Mouse (Mus musculus): ENCODE data around the gene Ctdspl. TPM values are rescaled to one million over a fixed set of nuclear protein-coding genes. Genes with fewer than 3 reads are reported as not detected.

The Ctdspl gene
- polyA plus RNA-seq, 1 experiment = 25.1 TPM

GRCm38 (mm10) chr9:118914589-118914988 is 11.7 kb upstream of the Ctdspl start:
- no peak overlapping the region for H3K27ac ChIP-seq (ENCODE audit: insufficient read depth, low read length)
- TF ChIP-seq POLR2A (IDR thresholded peaks at IDR 0.05; ENCODE audit: low read depth, low read length) (no peak), CTCF (IDR thresholded peaks at IDR 0.05; ENCODE audit: borderline replicate concordance, insufficient read depth, low read length) (no peak)
- no peak overlapping the region for H3K4me3 ChIP-seq (ENCODE audit: insufficient read depth, low read length)
- no peaks in the 10 kb centered on the region for H3K4me1 ChIP-seq (ENCODE audit: control insufficient read depth, insufficient read depth, low read length)

- TF ChIP-seq CTCF (IDR thresholded peaks at IDR 0.05; ENCODE audit: borderline replicate concordance, insufficient read depth, low read length) (peak; percentile 47; the same call in 1 of the 2 replicates), POLR2A (IDR thresholded peaks at IDR 0.05; ENCODE audit: low read depth, low read length) (no peak)
- Histone ChIP-seq H3K4me1 (ENCODE audit: control insufficient read depth, insufficient read depth, low read length) (no peaks in the 10 kb centered on the region), H3K27ac (ENCODE audit: insufficient read depth, low read length) (no peak overlapping the region), H3K4me3 (ENCODE audit: insufficient read depth, low read length) (no peak overlapping the region)
These were observed 11.0 kb upstream of the Ctdspl start for GRCm38 (mm10) chr9:118915290-118915689.

- Histone ChIP-seq H3K4me1 (ENCODE audit: control insufficient read depth, insufficient read depth, low read length) (no peaks in the 10 kb centered on the region), H3K27ac (ENCODE audit: insufficient read depth, low read length) (no peak overlapping the region), H3K4me3 (ENCODE audit: insufficient read depth, low read length) (no peak overlapping the region)
- TF ChIP-seq POLR2A (IDR thresholded peaks at IDR 0.05; ENCODE audit: low read depth, low read length) = no peak
- TF ChIP-seq CTCF (IDR thresholded peaks at IDR 0.05; ENCODE audit: borderline replicate concordance, insufficient read depth, low read length) = no peak
These were observed 6.5 kb upstream of the Ctdspl start for GRCm38 (mm10) chr9:118919672-118920186.

DNA sequence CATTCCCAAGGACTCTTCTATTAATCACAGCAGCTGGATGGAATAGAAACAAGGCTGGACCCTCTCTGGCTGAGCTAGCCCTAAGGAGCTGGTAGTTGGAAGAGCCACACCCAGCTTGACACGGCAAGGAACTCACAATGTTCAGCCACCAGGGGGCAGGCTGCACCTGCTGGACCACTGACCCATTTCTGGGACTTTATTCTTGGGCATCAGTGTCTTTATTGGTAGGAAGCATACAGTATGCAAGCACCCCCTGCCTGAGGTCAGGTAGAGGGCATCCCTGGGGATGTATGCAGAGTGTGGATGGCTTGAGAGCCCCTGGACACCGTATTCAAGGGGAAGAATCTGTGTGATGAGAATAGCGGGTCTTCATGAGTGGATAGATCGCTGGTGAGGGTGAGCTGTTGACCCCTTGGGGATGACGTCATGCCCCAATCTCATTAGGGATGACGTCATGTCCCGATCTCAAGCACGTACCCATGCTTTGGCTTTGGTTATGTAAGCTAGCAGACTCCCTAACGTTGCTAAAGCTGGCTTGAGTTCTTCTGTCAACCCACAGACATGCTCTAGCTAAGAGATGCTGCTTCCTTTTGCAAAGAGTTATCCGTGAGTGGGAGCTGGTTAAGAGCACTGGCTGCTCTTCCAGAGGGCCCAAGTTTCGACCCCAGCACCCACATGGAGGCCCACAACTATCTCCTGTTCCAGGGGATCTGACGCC is 5.3 kb upstream of the Ctdspl start:
- Histone ChIP-seq H3K4me3 (ENCODE audit: insufficient read depth, low read length) (no peak overlapping the region), H3K4me1 (ENCODE audit: control insufficient read depth, insufficient read depth, low read length) (no peaks in the 10 kb centered on the region), H3K27ac (ENCODE audit: insufficient read depth, low read length) (no peak overlapping the region)
- TF ChIP-seq POLR2A (IDR thresholded peaks at IDR 0.05; ENCODE audit: low read depth, low read length) (no peak), CTCF (IDR thresholded peaks at IDR 0.05; ENCODE audit: borderline replicate concordance, insufficient read depth, low read length) (peak; percentile 94)

DNA sequence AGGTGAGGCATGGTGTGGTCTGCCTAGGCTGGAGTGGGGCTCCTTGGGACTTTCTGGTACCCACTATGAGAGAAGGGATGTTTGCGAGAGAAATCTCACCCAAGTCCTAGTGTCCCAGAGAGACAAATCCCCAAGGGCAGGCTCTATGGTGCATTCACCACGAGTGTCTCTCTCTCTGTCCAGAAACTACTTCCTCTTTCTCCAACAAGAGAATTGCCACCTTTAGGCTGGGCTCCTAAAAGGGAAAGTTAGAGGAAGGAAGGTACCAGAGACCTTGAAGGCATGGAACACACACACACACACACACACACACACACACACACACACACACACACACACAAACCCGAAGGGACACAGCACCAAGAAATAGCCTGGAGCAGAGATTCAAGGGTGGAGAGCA is 4.3 kb upstream of the Ctdspl start:
- TF ChIP-seq POLR2A (IDR thresholded peaks at IDR 0.05; ENCODE audit: low read depth, low read length) (no peak), CTCF (IDR thresholded peaks at IDR 0.05; ENCODE audit: borderline replicate concordance, insufficient read depth, low read length) (no peak)

GRCm38 (mm10) chr9:118924554-118925085 is 1.6 kb upstream of the Ctdspl start:
- TF ChIP-seq POLR2A (IDR thresholded peaks at IDR 0.05; ENCODE audit: low read depth, low read length) (no peak; the same call in 1 of the 2 replicates), CTCF (IDR thresholded peaks at IDR 0.05; ENCODE audit: borderline replicate concordance, insufficient read depth, low read length) (no peak)
- Histone ChIP-seq H3K4me3 (ENCODE audit: insufficient read depth, low read length) (0 out of 2 replicates have a peak overlapping the region, but pooled peaks have one; percentile 49), H3K4me1 (ENCODE audit: control insufficient read depth, insufficient read depth, low read length) (0 out of 2 replicates have a peak, but pooled peaks cover 7% of the 10 kb centered on the region), H3K27ac (ENCODE audit: insufficient read depth, low read length) (no peak overlapping the region)

More for the DNA sequence above, 4.3 kb upstream of the Ctdspl start:
- Histone ChIP-seq H3K4me1 (ENCODE audit: control insufficient read depth, insufficient read depth, low read length) (no peaks in the 10 kb centered on the region), H3K27ac (ENCODE audit: insufficient read depth, low read length) (no peak overlapping the region), H3K4me3 (ENCODE audit: insufficient read depth, low read length) (no peak overlapping the region)

DNA sequence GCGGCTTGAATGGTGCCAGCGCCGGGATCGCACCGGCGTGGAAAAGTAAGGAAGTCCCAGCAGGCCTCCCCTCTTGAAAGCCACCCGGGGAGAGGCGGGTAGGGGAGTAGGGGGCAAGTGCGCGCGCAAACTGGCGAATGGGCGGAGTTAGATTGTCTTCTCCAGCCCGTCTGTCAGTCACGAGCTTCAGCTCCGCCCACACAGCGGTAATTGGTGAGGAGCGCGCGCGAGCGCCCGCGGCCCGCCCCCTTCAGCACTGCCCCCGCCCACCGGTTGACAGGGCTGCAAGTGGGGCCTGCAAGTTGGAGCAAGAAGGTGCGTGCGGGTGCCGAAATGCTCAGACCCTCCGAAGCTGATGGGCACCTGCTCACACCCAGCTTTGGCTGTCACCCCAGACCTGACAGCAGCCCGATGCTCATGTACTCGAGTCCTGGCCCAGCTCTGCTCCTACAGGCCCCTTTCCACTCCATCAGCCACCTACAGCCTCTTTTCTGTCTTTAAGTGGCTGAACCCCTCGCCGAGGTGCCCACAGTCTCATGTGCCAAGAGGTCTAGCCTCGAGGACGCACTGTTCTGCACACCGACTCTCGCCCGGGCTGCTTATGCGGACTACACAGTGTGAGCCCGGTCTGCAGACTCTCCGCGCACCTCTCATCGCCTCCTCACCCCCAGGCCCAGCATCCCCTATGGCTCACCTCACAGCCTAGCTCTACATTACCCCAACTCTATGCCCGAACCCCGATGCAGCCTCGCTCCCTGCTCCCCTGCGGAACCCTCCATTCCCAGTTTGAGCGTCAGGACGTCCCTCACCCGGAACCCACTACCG is 755 bp upstream of the Ctdspl start:
- peak overlapping the region; percentile 79 for H3K4me3 ChIP-seq (ENCODE audit: insufficient read depth, low read length)
- TF ChIP-seq CTCF (IDR thresholded peaks at IDR 0.05; ENCODE audit: borderline replicate concordance, insufficient read depth, low read length) (no peak), POLR2A (IDR thresholded peaks at IDR 0.05; ENCODE audit: low read depth, low read length) (peak; percentile 87)
- H3K4me1 ChIP-seq (ENCODE audit: control insufficient read depth, insufficient read depth, low read length) = 0 out of 2 replicates have a peak, but pooled peaks cover 7% of the 10 kb centered on the region
- H3K27ac ChIP-seq (ENCODE audit: insufficient read depth, low read length) = 0 out of 2 replicates have a peak overlapping the region, but pooled peaks have one; percentile 1

- Histone ChIP-seq H3K4me3 (ENCODE audit: insufficient read depth, low read length) (peak overlapping the region; percentile 68), H3K4me1 (ENCODE audit: control insufficient read depth, insufficient read depth, low read length) (0 out of 2 replicates have a peak, but pooled peaks cover 7% of the 10 kb centered on the region), H3K27ac (ENCODE audit: insufficient read depth, low read length) (no peak overlapping the region)
- TF ChIP-seq POLR2A (IDR thresholded peaks at IDR 0.05; ENCODE audit: low read depth, low read length) (peak; percentile 5; the same call in 1 of the 2 replicates), CTCF (IDR thresholded peaks at IDR 0.05; ENCODE audit: borderline replicate concordance, insufficient read depth, low read length) (no peak)
These were observed 552 bp downstream of the Ctdspl start for GRCm38 (mm10) chr9:118926688-118927321.

DNA sequence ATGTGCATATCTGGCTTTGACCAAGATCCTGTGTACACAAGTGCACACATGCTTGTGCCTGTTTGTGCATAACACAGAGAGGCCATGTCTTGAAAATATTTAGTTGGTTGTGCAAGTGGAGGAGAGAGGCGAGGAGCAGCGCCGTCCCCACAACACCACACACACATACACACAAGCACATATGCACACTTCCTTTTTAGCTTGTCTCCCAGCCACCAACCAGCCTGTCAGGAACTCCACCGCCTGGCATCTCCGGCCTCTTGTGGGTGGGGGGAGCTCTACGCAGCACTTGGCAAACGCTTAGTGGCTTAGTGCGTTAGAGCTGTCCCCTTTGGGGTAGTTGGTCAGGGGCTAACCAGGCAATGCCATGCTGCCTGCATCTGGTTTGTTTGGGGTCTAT is 1.2 kb downstream of the Ctdspl start:
- H3K27ac ChIP-seq (ENCODE audit: insufficient read depth, low read length) = no peak overlapping the region
- peak overlapping the region; percentile 68 for H3K4me3 ChIP-seq (ENCODE audit: insufficient read depth, low read length)
- H3K4me1 ChIP-seq (ENCODE audit: control insufficient read depth, insufficient read depth, low read length) = 0 out of 2 replicates have a peak, but pooled peaks cover 7% of the 10 kb centered on the region
- no peak for TF ChIP-seq CTCF (IDR thresholded peaks at IDR 0.05; ENCODE audit: borderline replicate concordance, insufficient read depth, low read length)
- 0 out of 2 replicates have a peak, but pooled peaks have one; percentile 6 for TF ChIP-seq POLR2A (IDR thresholded peaks at IDR 0.05; ENCODE audit: low read depth, low read length)
